Mouse (Mus musculus): ENCODE measurements around the gene Bach2.

The Bach2 gene

DNA sequence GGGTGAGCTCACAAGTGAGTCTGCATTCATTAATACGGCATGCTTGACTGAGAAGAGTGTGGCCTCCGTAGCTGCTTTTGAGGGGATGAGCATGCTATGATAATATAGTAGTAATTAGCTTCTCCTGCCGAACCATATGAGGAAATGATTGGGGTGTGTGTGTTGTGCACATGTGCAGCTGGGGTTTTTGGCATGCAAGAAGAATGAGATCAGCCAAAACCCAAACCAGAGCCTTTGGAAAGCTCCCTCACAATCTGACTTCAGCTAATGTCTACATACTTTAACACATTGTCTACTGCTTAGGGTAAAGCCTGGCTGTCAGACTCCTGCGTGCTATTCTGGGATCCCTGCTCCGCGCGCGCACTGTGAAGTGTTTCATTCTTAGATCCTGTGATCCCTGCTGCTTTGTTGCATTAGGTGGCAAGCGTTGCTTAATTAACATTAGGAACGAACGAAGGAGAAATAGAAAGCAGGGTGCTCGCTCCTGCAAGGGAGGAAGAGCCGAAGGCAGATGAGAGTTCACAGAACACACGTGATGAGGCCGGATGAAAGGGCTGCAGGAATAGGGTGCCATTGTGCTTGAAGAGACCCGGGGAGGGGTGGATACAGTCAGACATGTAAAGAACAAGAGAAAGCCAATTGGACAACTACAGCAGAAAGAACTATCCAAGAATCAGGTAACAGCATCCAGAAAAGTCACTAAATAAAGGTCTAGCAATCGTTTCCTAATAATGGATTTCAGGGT lies 248.2 kb downstream of the Bach2 start:
- DNase-seq (ENCODE audit: low spot score): no peak

DNA sequence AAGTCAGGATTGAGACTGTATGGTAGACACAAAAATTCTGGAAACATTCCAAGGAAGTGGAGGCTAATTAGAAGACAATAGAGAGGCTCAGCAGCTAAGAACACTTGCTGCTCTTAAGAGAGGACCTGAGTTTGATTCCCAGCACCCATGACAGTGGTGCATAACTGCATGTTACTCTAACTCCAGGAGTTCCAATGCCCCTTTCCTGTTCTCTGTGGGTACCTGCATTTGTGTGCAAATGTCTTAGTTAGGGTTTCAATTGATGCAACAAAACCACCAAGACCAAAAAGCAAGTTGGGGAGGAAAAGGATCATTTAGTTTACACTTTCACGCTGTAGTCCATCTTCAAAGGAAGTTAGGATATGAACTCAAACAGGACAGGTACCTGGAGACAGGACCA lies 250.6 kb downstream of the Bach2 start:
- no peak for DNase-seq (ENCODE audit: low spot score)

DNA sequence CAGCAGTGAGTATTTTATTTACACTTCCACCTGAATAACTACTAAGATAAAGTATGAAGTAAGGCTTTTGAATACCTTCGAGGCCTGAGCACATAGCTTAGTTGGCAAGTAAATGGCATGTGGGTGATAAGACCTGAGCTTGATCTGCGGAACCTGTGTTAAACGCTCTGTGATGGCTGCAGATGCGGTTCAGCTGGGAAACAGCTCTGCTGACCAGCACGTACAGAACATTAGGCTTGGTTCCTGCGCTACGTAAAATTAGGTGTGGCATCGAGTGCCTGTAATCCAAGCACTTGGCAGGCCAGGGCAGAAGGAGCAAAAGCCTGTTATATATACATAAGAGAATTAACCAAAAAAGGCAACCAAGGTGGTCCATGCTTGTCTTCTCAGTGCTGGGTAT lies 252.6 kb downstream of the Bach2 start:
- DNase-seq (ENCODE audit: low spot score): no peak

GRCm38 (mm10) chr4:32492834-32493233 lies 254.2 kb downstream of the Bach2 start:
- DNase-seq (ENCODE audit: low spot score): no peak

DNA sequence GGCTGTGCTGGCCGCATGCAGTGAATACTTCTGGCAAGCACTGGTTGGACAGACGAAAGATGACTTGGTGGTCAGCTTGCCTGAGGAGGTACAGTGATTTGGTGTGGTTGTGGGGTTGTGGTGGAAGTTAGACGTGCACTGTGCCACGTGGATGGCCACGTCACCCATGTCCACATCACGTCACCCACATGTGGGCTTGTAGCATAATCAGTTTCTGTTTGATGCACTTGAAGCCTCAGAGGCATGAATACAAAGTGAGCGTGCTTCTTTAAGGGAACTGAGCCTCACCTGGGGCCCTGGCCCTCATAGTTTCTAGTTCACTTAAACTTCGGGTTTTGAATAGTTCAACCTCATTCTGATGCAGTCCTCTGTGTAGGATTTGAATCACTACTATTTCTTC lies 263.2 kb downstream of the Bach2 start:
- DNase-seq (ENCODE audit: low spot score): no peak

DNA sequence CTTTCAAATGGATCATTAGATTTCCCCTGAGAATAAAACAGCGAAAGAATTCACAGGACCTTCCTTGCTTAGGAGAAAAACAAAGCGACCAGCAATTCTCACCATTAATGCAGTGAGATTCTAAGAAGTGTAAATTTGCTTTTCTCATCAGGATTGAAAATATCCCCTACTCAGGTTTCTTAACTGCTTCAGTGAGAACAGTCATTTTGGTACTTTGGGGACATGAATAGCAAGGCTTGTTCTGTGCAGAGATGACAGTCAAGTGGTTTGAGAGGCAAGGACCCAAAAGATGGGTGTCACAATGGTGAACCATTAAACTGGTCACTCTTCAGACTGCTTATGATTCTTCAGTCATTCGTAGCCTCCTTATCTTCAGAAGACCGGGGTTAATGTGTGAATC lies 263.6 kb downstream of the Bach2 start:
- DNase-seq (ENCODE audit: low spot score): no peak

DNA sequence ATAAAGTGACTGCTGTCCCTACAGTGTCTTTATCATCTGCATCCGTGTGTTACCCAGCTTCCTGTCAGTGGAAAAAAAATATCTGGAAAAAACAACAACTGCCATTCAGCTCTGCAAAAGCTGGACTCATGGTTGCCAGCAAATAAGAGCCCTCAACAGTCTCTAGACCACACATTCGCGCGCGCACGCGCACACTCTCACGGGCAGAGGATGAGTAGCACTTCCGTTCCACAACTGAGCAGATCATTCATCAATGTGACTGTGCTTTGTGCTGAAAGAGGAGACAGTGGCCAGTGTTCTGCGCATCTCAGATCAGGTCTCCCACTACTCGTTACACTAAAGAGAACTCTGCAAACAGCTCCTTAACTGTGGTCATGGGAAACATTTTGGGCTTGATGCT lies 265.6 kb downstream of the Bach2 start:
- no peak for DNase-seq (ENCODE audit: low spot score)

- no peak for DNase-seq (ENCODE audit: low spot score)
These were observed 267.8 kb downstream of the Bach2 start for GRCm38 (mm10) chr4:32506306-32506808.

GRCm38 (mm10) chr4:32507041-32507440 lies 268.4 kb downstream of the Bach2 start:
- DNase-seq (ENCODE audit: low spot score): no peak

- no peak for DNase-seq (ENCODE audit: low spot score)
These were observed 270.0 kb downstream of the Bach2 start for GRCm38 (mm10) chr4:32508572-32508971.

DNA sequence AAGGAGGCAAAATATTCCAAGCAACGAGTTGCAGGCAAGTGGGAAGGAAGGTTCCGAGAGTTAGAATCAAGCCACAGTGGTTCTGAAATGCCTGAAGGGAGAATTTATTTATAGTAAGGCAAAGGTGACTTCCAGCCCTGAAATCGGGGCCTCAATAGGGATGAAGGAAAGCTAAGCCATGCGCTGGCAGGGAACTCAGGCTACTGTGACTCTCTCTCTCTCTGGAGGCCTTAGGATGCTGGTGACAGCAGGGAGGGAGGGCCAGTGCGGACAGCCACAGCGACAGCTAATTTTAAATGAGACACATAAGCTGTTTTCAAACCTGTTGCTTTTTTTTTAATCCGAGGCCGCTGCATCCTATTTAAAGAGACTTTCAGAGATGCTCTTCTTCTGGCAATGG lies 270.4 kb downstream of the Bach2 start:
- DNase-seq (ENCODE audit: low spot score): no peak

DNA sequence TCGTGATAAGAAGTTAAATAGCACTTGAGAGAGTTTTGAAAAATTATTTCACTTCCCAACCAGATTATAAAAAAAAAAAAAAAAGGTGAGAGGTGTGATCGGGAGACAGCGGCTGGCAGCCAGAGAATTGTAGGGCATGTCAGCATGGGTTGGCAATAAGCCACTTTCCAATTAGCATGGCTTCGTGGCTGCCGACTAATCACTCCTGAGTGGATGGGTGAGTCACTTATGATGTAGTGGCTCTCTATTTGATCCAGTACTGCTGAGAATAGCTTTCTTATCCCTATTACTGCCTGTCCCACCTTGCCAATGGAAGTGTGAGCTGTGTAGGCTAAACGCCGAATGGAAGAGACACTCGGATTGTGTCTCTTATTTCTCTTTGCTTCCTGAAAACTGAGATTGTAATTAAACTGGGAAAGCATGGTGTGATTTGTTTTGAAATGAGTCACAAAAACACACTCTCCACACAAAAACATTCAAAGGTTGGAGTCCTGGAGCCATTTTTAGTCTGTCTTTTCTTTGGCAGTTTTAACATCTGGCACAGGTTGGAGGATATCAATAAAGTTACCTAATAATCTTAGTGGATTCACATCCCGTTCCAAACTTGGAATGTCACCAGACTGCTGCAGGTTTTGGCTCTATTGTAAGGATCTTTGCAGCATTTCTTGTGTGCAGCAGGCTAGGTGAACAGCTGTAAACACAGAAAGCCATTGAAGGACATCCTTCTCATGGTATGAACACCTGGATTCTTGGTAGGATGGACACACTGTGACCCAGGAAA lies 271.4 kb downstream of the Bach2 start:
- DNase-seq (ENCODE audit: low spot score): no peak

GRCm38 (mm10) chr4:32510940-32511339 lies 272.3 kb downstream of the Bach2 start:
- no peak for DNase-seq (ENCODE audit: low spot score)

- DNase-seq (ENCODE audit: low spot score): no peak
These were observed 277.5 kb downstream of the Bach2 start for GRCm38 (mm10) chr4:32516126-32516525.

DNA sequence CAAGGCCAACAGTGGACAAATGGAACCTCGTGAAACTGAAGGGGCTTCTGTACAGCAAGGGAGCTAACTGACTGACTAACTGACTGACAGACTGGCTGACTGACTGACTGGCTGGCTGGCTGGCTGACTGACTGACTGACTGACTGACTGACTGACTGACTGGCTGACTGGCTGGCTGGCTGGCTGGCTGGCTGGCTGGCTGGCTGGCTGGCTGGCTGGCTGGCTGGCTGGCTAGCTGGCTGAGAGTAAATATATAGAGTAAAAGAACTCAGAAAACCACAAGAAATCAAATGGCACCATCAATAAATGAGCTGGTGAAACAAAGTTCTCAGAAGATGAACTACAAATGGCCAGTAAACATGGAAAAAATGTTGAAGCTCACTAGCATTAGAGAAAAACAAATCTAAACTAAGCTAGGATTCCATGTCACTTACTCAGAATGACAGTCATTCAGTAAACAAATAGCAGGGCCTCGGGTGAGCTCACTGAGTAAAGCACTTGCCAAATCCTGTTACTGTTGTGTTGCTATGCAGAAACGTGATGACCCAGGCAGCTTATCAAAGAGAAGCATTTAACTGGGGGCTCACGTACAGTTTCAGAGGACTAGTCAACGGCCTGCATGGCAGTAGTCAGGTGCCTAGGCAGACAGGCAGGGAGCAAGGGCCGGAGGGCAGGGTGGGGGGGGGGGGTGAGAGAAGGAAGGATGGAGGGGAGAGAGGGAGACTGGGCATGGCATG lies 280.4 kb downstream of the Bach2 start:
- no peak for DNase-seq (ENCODE audit: low spot score)

- peak; percentile 79 for DNase-seq (ENCODE audit: low spot score)
These were observed 282.2 kb downstream of the Bach2 start for GRCm38 (mm10) chr4:32520628-32521360.

- no peak for DNase-seq (ENCODE audit: low spot score)
These were observed 282.7 kb downstream of the Bach2 start for GRCm38 (mm10) chr4:32521361-32521740.

GRCm38 (mm10) chr4:32522013-32522412 lies 283.4 kb downstream of the Bach2 start:
- DNase-seq (ENCODE audit: low spot score): no peak

- DNase-seq (ENCODE audit: low spot score): no peak
These were observed 285.7 kb downstream of the Bach2 start for GRCm38 (mm10) chr4:32524282-32524681.

DNA sequence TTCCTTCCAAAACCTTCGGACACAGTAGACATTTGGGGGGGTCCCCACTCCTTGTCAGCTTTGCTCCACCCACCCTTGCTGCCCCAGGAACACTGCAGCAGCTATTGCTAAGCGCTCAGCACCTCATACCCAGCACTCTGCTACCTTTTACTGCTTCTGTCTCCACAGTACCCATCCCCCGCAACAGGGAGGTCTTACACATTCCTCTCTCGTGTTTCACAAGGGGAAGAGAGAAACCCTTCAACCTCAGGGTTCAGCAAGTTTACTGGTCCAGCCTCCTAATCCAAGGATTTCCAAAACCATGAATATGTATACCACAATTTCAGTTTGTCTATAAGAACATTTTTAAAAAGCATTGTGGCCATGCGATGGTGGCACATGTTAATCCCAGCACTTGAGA lies 286.4 kb downstream of the Bach2 start:
- no peak for DNase-seq (ENCODE audit: low spot score)

DNA sequence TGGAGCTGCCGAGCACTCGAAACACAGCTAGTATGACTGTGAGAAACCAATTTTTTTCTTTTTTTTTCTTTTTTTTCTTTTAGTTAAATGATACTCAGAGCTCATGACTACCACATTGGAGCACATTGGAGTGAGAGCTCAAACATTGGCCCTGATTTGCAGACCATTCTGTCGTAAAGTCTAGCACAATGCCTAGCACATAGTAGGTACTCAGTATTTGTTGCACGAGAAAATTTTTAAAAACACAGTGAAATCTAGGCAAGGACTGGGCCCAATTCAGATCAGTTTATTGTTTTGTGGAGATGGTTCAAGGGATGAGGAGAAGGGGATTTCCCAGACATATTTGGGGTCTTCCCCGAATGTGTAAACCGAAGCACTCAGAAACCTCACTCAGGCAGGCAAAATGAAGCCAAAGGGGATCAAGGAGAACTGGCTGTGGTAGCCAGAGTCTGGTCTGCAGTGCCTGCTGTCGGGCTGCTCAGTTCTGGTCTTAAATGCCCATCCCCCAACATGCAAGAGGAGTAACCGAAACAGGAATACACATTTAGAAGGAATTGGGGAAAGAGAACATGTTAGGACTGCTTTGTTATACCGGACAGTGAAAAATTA lies 287.7 kb downstream of the Bach2 start:
- DNase-seq (ENCODE audit: low spot score): no peak

All from embryo, embryonic 10 days (tissue).